Mouse (Mus musculus) liver, embryonic 13.5 days (tissue): ENCODE results near the gene Vmn1r138. TPM values are rescaled to one million over a fixed set of nuclear protein-coding genes. Genes with fewer than 3 reads are reported as not detected.
"Not testable (repeated sequence)": the region's sequence is repeated elsewhere in the genome, so short reads cannot be mapped to it uniquely, and the experiment has no call there.

Experiments
- ATAC-seq: fragments of 200-750 bp; cut with Nextera tagmentation; 2 replicates; pipeline ENCODE4 v1.8.0; 2017; ENCODE audit warnings: low read depth, mild to moderate bottlenecking, moderate number of reproducible peaks, moderate library complexity
- DNase-seq: peaks from one replicate; pipeline ENCODE4 v3.0.0; 2022
- H3K27ac ChIP-seq: fragments of 300-500 bp; sonication (generic); 2 replicates; pipeline ENCODE4 v1.5.1; 2015; ENCODE audit warnings: moderate library complexity, mild to moderate bottlenecking, inconsistent platforms
- H3K27me3 ChIP-seq: fragments of 300-500 bp; sonication (generic); 2 replicates; pipeline ENCODE4 v1.6.1; 2015; ENCODE audit warnings: mild to moderate bottlenecking, inconsistent platforms
- H3K36me3 ChIP-seq: fragments of 300-500 bp; sonication (generic); 2 replicates; pipeline ENCODE4 v1.6.1; 2015; ENCODE audit warnings: mild to moderate bottlenecking, inconsistent platforms
- H3K4me1 ChIP-seq: fragments of 300-500 bp; sonication (generic); replicated peaks from 2 replicates; pipeline ENCODE4 v1.6.1; 2015; ENCODE audit warnings: inconsistent platforms
- H3K4me2 ChIP-seq: fragments of 300-500 bp; sonication (generic); 2 replicates; pipeline ENCODE4 v1.6.1; 2015; ENCODE audit warnings: inconsistent platforms, mild to moderate bottlenecking, moderate library complexity
- H3K4me3 ChIP-seq: fragments of 300-500 bp; sonication (generic); replicated peaks from 2 replicates; pipeline ENCODE4 v1.5.1; 2015; ENCODE audit warnings: mild to moderate bottlenecking, inconsistent platforms
- H3K9ac ChIP-seq: fragments of 300-500 bp; sonication (generic); 2 replicates; pipeline ENCODE4 v1.6.1; 2015; ENCODE audit warnings: mild to moderate bottlenecking, inconsistent platforms
- H3K9me3 ChIP-seq: fragments of 300-500 bp; sonication (generic); replicated peaks from 2 replicates; pipeline ENCODE4 v1.6.1; 2016; ENCODE audit warnings: inconsistent platforms
- WGBS: fragments of 180-500 bp; shearing (Covaris S2); methylation state at CpG from one replicate; pipeline ENCODE4 v1.1.7; 2015; ENCODE audit not compliant: insufficient replicate concordance; 5-methylcytosine and 5-hydroxymethylcytosine counted together
- polyA plus RNA-seq: library from polyadenylated mRNA; unstranded; fragments of >200 nt; fragmentation: Nextera tagmentation; extraction: Ambion mirVana; gene quantifications from 2 replicates; pipeline ENCODE4 v1.2.1, GENCODE M21; 2015

Gene Vmn1r138
- not detected in 2 replicates for polyA plus RNA-seq

GRCm38 (mm10) chr7:22028797-22029196 lies at the start of gene Vmn1r138:
Vmn1r138 (minus strand) TSS chr7:22028897.
- WGBS = no CpG with 5 or more reads among the region's 2 CpGs
- not testable (repeated sequence) for H3K9ac ChIP-seq, H3K4me2 ChIP-seq, DNase-seq, H3K27ac ChIP-seq, H3K27me3 ChIP-seq, H3K4me3 ChIP-seq, H3K9me3 ChIP-seq, H3K36me3 ChIP-seq, H3K4me1 ChIP-seq, ATAC-seq

GRCm38 (mm10) chr7:22068757-22069156 lies 40.1 kb upstream of the Vmn1r138 start, which contains the start of gene Vmn1r139:
Vmn1r139 (plus strand) TSS chr7:22069057.
- H3K36me3 ChIP-seq, ATAC-seq: not testable (repeated sequence)
- no CpG with 5 or more reads among the region's 7 CpGs for WGBS

GRCm38 (mm10) chr7:22056205-22056604 lies 27.5 kb upstream of the Vmn1r138 start, which contains the start of gene Gm6176:
Gm6176 (minus strand) TSS chr7:22056305.
- not testable (repeated sequence) for H3K4me3 ChIP-seq, H3K4me2 ChIP-seq, DNase-seq, H3K27ac ChIP-seq, ATAC-seq, H3K9me3 ChIP-seq, H3K36me3 ChIP-seq, H3K9ac ChIP-seq, H3K27me3 ChIP-seq, H3K4me1 ChIP-seq
- no CpG with 5 or more reads among the region's 1 CpGs for WGBS

More at GRCm38 (mm10) chr7:22068757-22069156, 40.1 kb upstream of the Vmn1r138 start, which contains the start of gene Vmn1r139:
- not testable (repeated sequence) for H3K9me3 ChIP-seq, DNase-seq, H3K4me1 ChIP-seq, H3K4me2 ChIP-seq, H3K9ac ChIP-seq, H3K4me3 ChIP-seq, H3K27ac ChIP-seq, H3K27me3 ChIP-seq

GRCm38 (mm10) chr7:21994287-21994686 lies 34.4 kb downstream of the Vmn1r138 start, which contains the start of gene Vmn1r137:
Vmn1r137 (plus strand) TSS chr7:21994587.
- H3K4me1 ChIP-seq, DNase-seq, H3K36me3 ChIP-seq, ATAC-seq, H3K27me3 ChIP-seq, H3K27ac ChIP-seq, H3K9me3 ChIP-seq, H3K4me2 ChIP-seq, H3K4me3 ChIP-seq, H3K9ac ChIP-seq: not testable (repeated sequence)
- no CpG with 5 or more reads among the region's 3 CpGs for WGBS

Other genes starting within 250 kb of the Vmn1r138 start
- gene Gm4177, start 232.2 kb downstream of the Vmn1r138 start, polyA plus RNA-seq = not detected in 2 replicates
- gene Vmn1r135, start 196.5 kb downstream of the Vmn1r138 start, polyA plus RNA-seq = not detected in 2 replicates
- not detected in 2 replicates for gene Gm5725, start 184.6 kb downstream of the Vmn1r138 start, polyA plus RNA-seq
- gene Gm5891, start 107.6 kb downstream of the Vmn1r138 start, polyA plus RNA-seq = not detected in 2 replicates
- not detected in 2 replicates for gene Vmn1r137, start 34.3 kb downstream of the Vmn1r138 start, polyA plus RNA-seq
- not detected in 2 replicates for gene Gm6176, start 27.4 kb upstream of the Vmn1r138 start, polyA plus RNA-seq
- not detected in 2 replicates for gene Vmn1r139, start 40.2 kb upstream of the Vmn1r138 start, polyA plus RNA-seq
- gene Gm16451, start 89.3 kb upstream of the Vmn1r138 start, polyA plus RNA-seq = not detected in 2 replicates
- gene Gm10666, start 105.8 kb upstream of the Vmn1r138 start, polyA plus RNA-seq = not detected in 2 replicates
- not detected in 2 replicates for gene Vmn1r142, start 135.1 kb upstream of the Vmn1r138 start, polyA plus RNA-seq
- not detected in 2 replicates for gene Vmn1r143, start 160.5 kb upstream of the Vmn1r138 start, polyA plus RNA-seq
- not detected in 2 replicates for gene Gm8653, start 172.4 kb upstream of the Vmn1r138 start, polyA plus RNA-seq
- gene Gm8453, start 200.6 kb upstream of the Vmn1r138 start, polyA plus RNA-seq = not detected in 2 replicates